Mouse (Mus musculus) lung, embryonic 14.5 days (tissue): ENCODE measurements around the gene Wfdc6a. TPM values are rescaled to one million over a fixed set of nuclear protein-coding genes. Genes with fewer than 3 reads are reported as not detected.

Experiments
- ATAC-seq: fragments of 200-750 bp; cut with Nextera tagmentation; 2 replicates; pipeline ENCODE4 v1.8.0; 2017; ENCODE audit warnings: mild to moderate bottlenecking, moderate TSS enrichment, moderate library complexity; ENCODE audit not compliant: insufficient read depth
- DNase-seq: peaks from one replicate; pipeline ENCODE4 v3.0.0-alpha.2; 2015
- H3K27ac ChIP-seq: fragments of 300-500 bp; sonication (generic); 2 replicates; pipeline ENCODE4 v1.5.1; 2014; ENCODE audit warnings: low read depth, mild to moderate bottlenecking, moderate library complexity
- H3K27me3 ChIP-seq: fragments of 300-500 bp; sonication (generic); 2 replicates; pipeline ENCODE4 v1.6.1; 2014; ENCODE audit warnings: low read length, control low read depth; ENCODE audit not compliant: insufficient read depth
- H3K36me3 ChIP-seq: fragments of 300-500 bp; sonication (generic); 2 replicates; pipeline ENCODE4 v1.6.1; 2014; ENCODE audit warnings: control low read depth; ENCODE audit not compliant: insufficient read depth
- H3K4me1 ChIP-seq: fragments of 300-500 bp; sonication (generic); 2 replicates; pipeline ENCODE4 v1.6.1; 2014; ENCODE audit warnings: antibody characterized with exemption, control low read depth; ENCODE audit not compliant: insufficient read depth
- H3K4me2 ChIP-seq: fragments of 300-500 bp; sonication (generic); 2 replicates; pipeline ENCODE4 v1.6.1; 2014; ENCODE audit warnings: mild to moderate bottlenecking
- H3K4me3 ChIP-seq: fragments of 300-500 bp; sonication (generic); 2 replicates; pipeline ENCODE4 v1.5.1; 2014; ENCODE audit warnings: low read depth, low read length
- H3K9ac ChIP-seq: fragments of 300-500 bp; sonication (generic); 2 replicates; pipeline ENCODE4 v1.6.1; 2014
- H3K9me3 ChIP-seq: fragments of 300-500 bp; sonication (generic); 2 replicates; pipeline ENCODE4 v1.6.1; 2016; ENCODE audit warnings: low read depth, low read length, control low read depth
- CTCF ChIP-seq: IDR thresholded peaks from 2 replicates; pipeline ENCODE4 v1.5.1; 2016; ENCODE audit warnings: antibody characterized with exemption, low read depth
- WGBS: fragments of 180-500 bp; shearing (Covaris S2); extraction: QIAGEN DNeasy Blood & Tissue Kit; methylation state at CpG from one replicate; pipeline ENCODE4 v1.1.7; 2014; 5-methylcytosine and 5-hydroxymethylcytosine counted together
- polyA plus RNA-seq: library from polyadenylated mRNA; unstranded; fragments of >200 nt; fragmentation: Nextera tagmentation; extraction: Ambion mirVana; gene quantifications from 2 replicates; pipeline ENCODE4 v1.2.1, GENCODE M21; 2014

The Wfdc6a gene
- polyA plus RNA-seq, 1 experiment from 2014 or later, result 0.95 TPM

- no peak for TF ChIP-seq CTCF
- ATAC-seq (peak; percentile 60; the same call in 1 of the 2 replicates), DNase-seq (peak; percentile 48)
- WGBS, result 25% methylated on average over 8 of the region's 8 CpGs
- H3K9ac ChIP-seq, result no peak overlapping the region
- peak overlapping the region; percentile 67 for H3K27ac ChIP-seq
- no peak overlapping the region for H3K4me3 ChIP-seq
- H3K4me2 ChIP-seq, result 0 out of 2 replicates have a peak overlapping the region, but pooled peaks have one; percentile 18
- H3K4me1 ChIP-seq, result peaks cover 4% of the 10 kb centered on the region; the same call in 1 of the 2 replicates
- H3K36me3 ChIP-seq, result no peaks in the 10 kb centered on the region
- H3K9me3 ChIP-seq, result no peaks in the 10 kb centered on the region
- no peaks in the 10 kb centered on the region for H3K27me3 ChIP-seq
Measured at GRCm38 (mm10) chr2:164540652-164541427, 44.4 kb downstream of the Wfdc6a start.

GRCm38 (mm10) chr2:164537003-164537402, 48.2 kb downstream of the Wfdc6a start:
- 61% methylated on average over 4 of the region's 4 CpGs for WGBS
- H3K9ac ChIP-seq, result no peak overlapping the region
- no peak overlapping the region for H3K27ac ChIP-seq
- ATAC-seq (no peak), DNase-seq (no peak)
- H3K36me3 ChIP-seq, result no peaks in the 10 kb centered on the region
- no peaks in the 10 kb centered on the region for H3K9me3 ChIP-seq
- no peaks in the 10 kb centered on the region for H3K27me3 ChIP-seq
- no peaks in the 10 kb centered on the region for H3K4me1 ChIP-seq
- TF ChIP-seq CTCF, result no peak
- H3K4me3 ChIP-seq, result no peak overlapping the region
- H3K4me2 ChIP-seq, result no peak overlapping the region

GRCm38 (mm10) chr2:164534315-164534714, 50.9 kb downstream of the Wfdc6a start:
- TF ChIP-seq CTCF, result no peak
- H3K9me3 ChIP-seq, result no peaks in the 10 kb centered on the region
- H3K27me3 ChIP-seq, result no peaks in the 10 kb centered on the region
- no peaks in the 10 kb centered on the region for H3K4me1 ChIP-seq
- WGBS, result 73% methylated on average over 10 of the region's 10 CpGs
- no peaks in the 10 kb centered on the region for H3K36me3 ChIP-seq
- DNase-seq (no peak), ATAC-seq (no peak)
- H3K27ac ChIP-seq, result no peak overlapping the region
- H3K9ac ChIP-seq, result no peak overlapping the region
- H3K4me2 ChIP-seq, result no peak overlapping the region
- no peak overlapping the region for H3K4me3 ChIP-seq

GRCm38 (mm10) chr2:164531169-164531568, 54.1 kb downstream of the Wfdc6a start:
- no peak overlapping the region for H3K4me3 ChIP-seq
- 6% methylated on average over 3 of the region's 3 CpGs for WGBS
- no peaks in the 10 kb centered on the region for H3K36me3 ChIP-seq
- no peaks in the 10 kb centered on the region for H3K9me3 ChIP-seq
- no peak overlapping the region for H3K27ac ChIP-seq
- ATAC-seq, result peak; percentile 35; the same call in 1 of the 2 replicates
- peak; percentile 96 for TF ChIP-seq CTCF
- no peak overlapping the region for H3K9ac ChIP-seq
- H3K4me2 ChIP-seq, result no peak overlapping the region
- H3K4me1 ChIP-seq, result no peaks in the 10 kb centered on the region
- H3K27me3 ChIP-seq, result no peaks in the 10 kb centered on the region
- DNase-seq, result peak; percentile 87

Other genes with a start within 250 kb of the Wfdc6a start
- gene Slpi, start 196.4 kb downstream of the Wfdc6a start, polyA plus RNA-seq, result 0.73 and 0.86 TPM in 2 replicates
- 4.9 and 5.1 TPM in 2 replicates for gene Rbpjl, start 182.3 kb downstream of the Wfdc6a start, polyA plus RNA-seq
- 5.5 and 6.7 TPM in 2 replicates for gene Matn4, start 180.3 kb downstream of the Wfdc6a start, polyA plus RNA-seq
- gene Sdc4, start 141.6 kb downstream of the Wfdc6a start, polyA plus RNA-seq, result 101 and 103 TPM in 2 replicates
- 65.6 and 68.7 TPM in 2 replicates for gene Sys1, start 128.5 kb downstream of the Wfdc6a start, polyA plus RNA-seq
- 14.4 and 14.9 TPM in 2 replicates for gene Gm20458, start 124.5 kb downstream of the Wfdc6a start, polyA plus RNA-seq
- not detected in 2 replicates for gene Trp53tg5, start 111.7 kb downstream of the Wfdc6a start, polyA plus RNA-seq
- 4.4 and 5.3 TPM in 2 replicates for gene Dbndd2, start 99.3 kb downstream of the Wfdc6a start, polyA plus RNA-seq
- gene Pigt, start 87.9 kb downstream of the Wfdc6a start, polyA plus RNA-seq, result 70.1 and 71.0 TPM in 2 replicates
- 280 and 282 TPM in 2 replicates for gene Wfdc2, start 23.0 kb downstream of the Wfdc6a start, polyA plus RNA-seq
- gene Spint3, start 12.0 kb downstream of the Wfdc6a start, polyA plus RNA-seq, result not detected in 2 replicates
- gene Eppin, start 8.1 kb upstream of the Wfdc6a start, polyA plus RNA-seq, result not detected in 2 replicates
- not detected in 2 replicates for gene Wfdc6b, start 28.1 kb upstream of the Wfdc6a start, polyA plus RNA-seq
- not detected in 2 replicates for gene Wfdc8, start 28.2 kb upstream of the Wfdc6a start, polyA plus RNA-seq
- not detected in 2 replicates for gene Wfdc16, start 53.3 kb upstream of the Wfdc6a start, polyA plus RNA-seq
- gene Wfdc10, start 70.6 kb upstream of the Wfdc6a start, polyA plus RNA-seq, result not detected in 2 replicates
- not detected in 2 replicates for gene Wfdc9, start 71.1 kb upstream of the Wfdc6a start, polyA plus RNA-seq
- gene Wfdc11, start 88.6 kb upstream of the Wfdc6a start, polyA plus RNA-seq, result not detected in 2 replicates
- gene Wfdc13, start 99.7 kb upstream of the Wfdc6a start, polyA plus RNA-seq, result not detected in 2 replicates
- gene Spint4, start 113.1 kb upstream of the Wfdc6a start, polyA plus RNA-seq, result not detected in 2 replicates
- not detected in 2 replicates for gene Spint5, start 129.9 kb upstream of the Wfdc6a start, polyA plus RNA-seq
- 1.3 and 1.4 TPM in 2 replicates for gene Wfdc3, start 160.5 kb upstream of the Wfdc6a start, polyA plus RNA-seq
- 74.7 and 77.6 TPM in 2 replicates for gene Dnttip1, start 160.5 kb upstream of the Wfdc6a start, polyA plus RNA-seq
- 586 and 619 TPM in 2 replicates for gene Ube2c, start 184.5 kb upstream of the Wfdc6a start, polyA plus RNA-seq
- not detected in 2 replicates for gene Tnnc2, start 194.5 kb upstream of the Wfdc6a start, polyA plus RNA-seq
- 19.1 and 21.3 TPM in 2 replicates for gene Snx21, start 200.4 kb upstream of the Wfdc6a start, polyA plus RNA-seq
- 16.2 and 17.8 TPM in 2 replicates for gene Acot8, start 219.4 kb upstream of the Wfdc6a start, polyA plus RNA-seq
- 6.7 and 7.0 TPM in 2 replicates for gene Zswim3, start 219.7 kb upstream of the Wfdc6a start, polyA plus RNA-seq
- gene Zswim1, start 237.2 kb upstream of the Wfdc6a start, polyA plus RNA-seq, result 20.8 and 21.1 TPM in 2 replicates
- not detected in 2 replicates for gene Spata25, start 243.1 kb upstream of the Wfdc6a start, polyA plus RNA-seq
- gene Ctsa, start 247.4 kb upstream of the Wfdc6a start, polyA plus RNA-seq, result 114 and 125 TPM in 2 replicates
- 6.3 and 6.6 TPM in 2 replicates for gene Neurl2, start 248.0 kb upstream of the Wfdc6a start, polyA plus RNA-seq